Mouse (Mus musculus): Measurements from ENCODE around the gene Wdr60. TPM values are rescaled to one million over a fixed set of nuclear protein-coding genes. Genes with fewer than 3 reads are reported as not detected.

Gene Wdr60
- polyA plus RNA-seq, 1 experiment from 2014 or later, result 16.6 TPM

- no peaks in the 10 kb centered on the region for H3K9me3 ChIP-seq (ENCODE audit: low read length)
- no peak overlapping the region for H3K27ac ChIP-seq (ENCODE audit: low read length)
- H3K36me3 ChIP-seq (ENCODE audit: insufficient read depth, low read length), result no peaks in the 10 kb centered on the region
- H3K9ac ChIP-seq (replicated peaks; ENCODE audit: low read depth), result no peak overlapping the region
- ATAC-seq, result no peak
- no peak overlapping the region for H3K4me2 ChIP-seq (replicated peaks; ENCODE audit: low read depth, low read length)
- DNase-seq (ENCODE audit: low spot score), result no peak
- 66% methylated on average over 5 of the region's 5 CpGs for WGBS
- no peaks in the 10 kb centered on the region for H3K4me1 ChIP-seq (ENCODE audit: insufficient read depth, low read depth, low read length)
- TF ChIP-seq CTCF (IDR thresholded peaks at IDR 0.05), result no peak
- no peak for TF ChIP-seq EP300 (IDR thresholded peaks at IDR 0.05)
- H3K4me3 ChIP-seq (ENCODE audit: low read depth, low read length), result no peak overlapping the region
- no peaks in the 10 kb centered on the region for H3K27me3 ChIP-seq (replicated peaks; ENCODE audit: insufficient read depth, low read length)
Measured at GRCm38 (mm10) chr12:116159223-116159622, 103.6 kb downstream of the Wdr60 start.

GRCm38 (mm10) chr12:116156792-116157532 is 105.9 kb downstream of the Wdr60 start:
- no peak for DNase-seq (ENCODE audit: low spot score)
- no peak overlapping the region for H3K9ac ChIP-seq (replicated peaks; ENCODE audit: low read depth)

More at GRCm38 (mm10) chr12:116156792-116157532, 105.9 kb downstream of the Wdr60 start:
- no peak overlapping the region for H3K4me3 ChIP-seq (ENCODE audit: low read depth, low read length)
- H3K27me3 ChIP-seq (replicated peaks; ENCODE audit: insufficient read depth, low read length), result no peaks in the 10 kb centered on the region
- TF ChIP-seq CTCF (IDR thresholded peaks at IDR 0.05) (no peak), EP300 (IDR thresholded peaks at IDR 0.05) (no peak)
- H3K4me1 ChIP-seq (ENCODE audit: insufficient read depth, low read depth, low read length), result no peaks in the 10 kb centered on the region
- no peaks in the 10 kb centered on the region for H3K36me3 ChIP-seq (ENCODE audit: insufficient read depth, low read length)
- WGBS, result 79% methylated on average over 7 of the region's 7 CpGs
- H3K4me2 ChIP-seq (replicated peaks; ENCODE audit: low read depth, low read length), result no peak overlapping the region
- no peak for ATAC-seq
- no peak overlapping the region for H3K27ac ChIP-seq (ENCODE audit: low read length)
- H3K9me3 ChIP-seq (ENCODE audit: low read length), result no peaks in the 10 kb centered on the region

Small RNA genes within 50 kb of the gene (microRNA-seq; reads per million reads assigned to microRNA genes)
- gene Gm23190, result not detected

Other genes with a start within 250 kb of the Wdr60 start
- gene Zfp386, start 215.3 kb downstream of the Wdr60 start, polyA plus RNA-seq (2015; fragmentation: Nextera tagmentation; extraction: Ambion mirVana), result 26.9 and 28.2 TPM in 2 replicates
- gene Vipr2, start 185.3 kb downstream of the Wdr60 start, polyA plus RNA-seq (2015; fragmentation: Nextera tagmentation; extraction: Ambion mirVana), result 4.6 and 4.8 TPM in 2 replicates
- not detected in 2 replicates for gene Gm11027, start 12.4 kb upstream of the Wdr60 start, polyA plus RNA-seq (2015; fragmentation: Nextera tagmentation; extraction: Ambion mirVana)
- gene Esyt2, start 18.2 kb upstream of the Wdr60 start, polyA plus RNA-seq (2015; fragmentation: Nextera tagmentation; extraction: Ambion mirVana), result 16.7 and 17.2 TPM in 2 replicates
- 3.4 and 4.5 TPM in 2 replicates for gene Ncapg2, start 142.4 kb upstream of the Wdr60 start, polyA plus RNA-seq (2015; fragmentation: Nextera tagmentation; extraction: Ambion mirVana)
- gene Ptprn2, start 222.7 kb upstream of the Wdr60 start, polyA plus RNA-seq (2015; fragmentation: Nextera tagmentation; extraction: Ambion mirVana), result 0.21 and 0.24 TPM in 2 replicates